Mouse (Mus musculus): ENCODE measurements around the gene Ccdc171. TPM values are rescaled to one million over a fixed set of nuclear protein-coding genes. Genes with fewer than 3 reads are reported as not detected.
A peak's percentile ranks its signal among the peaks of the same experiment; 100 is the strongest.

The Ccdc171 gene
- total and polyA plus RNA-seq, 2 experiments: 1.4 to 6.8 TPM

GRCm38 (mm10) chr4:83519807-83520206, 5.5 kb upstream of the Ccdc171 start:
- TF ChIP-seq CTCF (IDR thresholded peaks at IDR 0.05; ENCODE audit: low read depth, low read length) (no peak), POLR2A (IDR thresholded peaks at IDR 0.05; ENCODE audit: extremely low read depth, insufficient read depth, low read length) (no peak)
- no peak for DNase-seq (ENCODE audit: extremely low read depth, low read depth, low spot score)
- no peaks in the 10 kb centered on the region for H3K79me2 ChIP-seq (ENCODE audit: control insufficient read depth, insufficient read depth, low read length)
- H3K9ac ChIP-seq (ENCODE audit: low read depth, low read length): no peak overlapping the region
- peaks cover 4% of the 10 kb centered on the region; the same call in 1 of the 2 replicates for H3K4me1 ChIP-seq (ENCODE audit: control insufficient read depth, insufficient read depth, low read length)
- no peaks in the 10 kb centered on the region for H3K36me3 ChIP-seq (ENCODE audit: control insufficient read depth, insufficient read depth, low read length)
- H3K27me3 ChIP-seq (ENCODE audit: control insufficient read depth, insufficient read depth, low read length): no peaks in the 10 kb centered on the region
- no peak overlapping the region for H3K4me3 ChIP-seq (ENCODE audit: insufficient read depth, low read depth, low read length)
- no peak overlapping the region for H3K27ac ChIP-seq (replicated peaks; ENCODE audit: insufficient read depth, low read depth, low read length)

GRCm38 (mm10) chr4:83520308-83520707, 5.0 kb upstream of the Ccdc171 start:
- Histone ChIP-seq H3K27ac (replicated peaks; ENCODE audit: insufficient read depth, low read depth, low read length) (no peak overlapping the region), H3K4me1 (ENCODE audit: control insufficient read depth, insufficient read depth, low read length) (peaks cover 4% of the 10 kb centered on the region; the same call in 1 of the 2 replicates), H3K4me3 (ENCODE audit: insufficient read depth, low read depth, low read length) (no peak overlapping the region), H3K79me2 (ENCODE audit: control insufficient read depth, insufficient read depth, low read length) (no peaks in the 10 kb centered on the region), H3K36me3 (ENCODE audit: control insufficient read depth, insufficient read depth, low read length) (no peaks in the 10 kb centered on the region), H3K9ac (ENCODE audit: low read depth, low read length) (no peak overlapping the region), H3K27me3 (ENCODE audit: control insufficient read depth, insufficient read depth, low read length) (no peaks in the 10 kb centered on the region)
- 88% methylated on average over 4 of the region's 4 CpGs for WGBS
- TF ChIP-seq CTCF (IDR thresholded peaks at IDR 0.05; ENCODE audit: low read depth, low read length) (peak; percentile 12; the same call in 1 of the 2 replicates), POLR2A (IDR thresholded peaks at IDR 0.05; ENCODE audit: extremely low read depth, insufficient read depth, low read length) (no peak)
- DNase-seq (ENCODE audit: extremely low read depth, low read depth, low spot score): no peak

GRCm38 (mm10) chr4:83522066-83522465, 3.3 kb upstream of the Ccdc171 start:
- TF ChIP-seq CTCF (IDR thresholded peaks at IDR 0.05; ENCODE audit: low read depth, low read length) (no peak), POLR2A (IDR thresholded peaks at IDR 0.05; ENCODE audit: extremely low read depth, insufficient read depth, low read length) (no peak)
- H3K4me1 ChIP-seq (ENCODE audit: control insufficient read depth, insufficient read depth, low read length): peaks cover 4% of the 10 kb centered on the region; the same call in 1 of the 2 replicates
- no peaks in the 10 kb centered on the region for H3K36me3 ChIP-seq (ENCODE audit: control insufficient read depth, insufficient read depth, low read length)
- no peak overlapping the region for H3K9ac ChIP-seq (ENCODE audit: low read depth, low read length)
- H3K27ac ChIP-seq (replicated peaks; ENCODE audit: insufficient read depth, low read depth, low read length): no peak overlapping the region
- 78% methylated on average over 5 of the region's 5 CpGs for WGBS
- H3K27me3 ChIP-seq (ENCODE audit: control insufficient read depth, insufficient read depth, low read length): no peaks in the 10 kb centered on the region
- no peak overlapping the region for H3K4me3 ChIP-seq (ENCODE audit: insufficient read depth, low read depth, low read length)
- no peaks in the 10 kb centered on the region for H3K79me2 ChIP-seq (ENCODE audit: control insufficient read depth, insufficient read depth, low read length)
- no peak for DNase-seq (ENCODE audit: extremely low read depth, low read depth, low spot score)

GRCm38 (mm10) chr4:83524456-83524842, 896 bp upstream of the Ccdc171 start:
- no peak overlapping the region for H3K9ac ChIP-seq (ENCODE audit: low read depth, low read length)
- no peaks in the 10 kb centered on the region for H3K79me2 ChIP-seq (ENCODE audit: control insufficient read depth, insufficient read depth, low read length)
- no peaks in the 10 kb centered on the region for H3K27me3 ChIP-seq (ENCODE audit: control insufficient read depth, insufficient read depth, low read length)
- TF ChIP-seq POLR2A (IDR thresholded peaks at IDR 0.05; ENCODE audit: extremely low read depth, insufficient read depth, low read length) (no peak), CTCF (IDR thresholded peaks at IDR 0.05; ENCODE audit: low read depth, low read length) (no peak)
- H3K27ac ChIP-seq (replicated peaks; ENCODE audit: insufficient read depth, low read depth, low read length): no peak overlapping the region
- H3K4me3 ChIP-seq (ENCODE audit: insufficient read depth, low read depth, low read length): no peak overlapping the region; the same call in 1 of the 2 replicates
- 32% methylated on average over 6 of the region's 6 CpGs for WGBS
- no peaks in the 10 kb centered on the region for H3K36me3 ChIP-seq (ENCODE audit: control insufficient read depth, insufficient read depth, low read length)
- DNase-seq (ENCODE audit: extremely low read depth, low read depth, low spot score): no peak
- 0 out of 2 replicates have a peak, but pooled peaks cover 1% of the 10 kb centered on the region for H3K4me1 ChIP-seq (ENCODE audit: control insufficient read depth, insufficient read depth, low read length)

GRCm38 (mm10) chr4:83525690-83526055, 328 bp downstream of the Ccdc171 start:
- Histone ChIP-seq H3K36me3 (ENCODE audit: control insufficient read depth, insufficient read depth, low read length) (no peaks in the 10 kb centered on the region), H3K27ac (replicated peaks; ENCODE audit: insufficient read depth, low read depth, low read length) (peak overlapping the region; percentile 70), H3K4me3 (ENCODE audit: insufficient read depth, low read depth, low read length) (peak overlapping the region; percentile 79), H3K79me2 (ENCODE audit: control insufficient read depth, insufficient read depth, low read length) (no peaks in the 10 kb centered on the region), H3K9ac (ENCODE audit: low read depth, low read length) (peak overlapping the region; percentile 76), H3K4me1 (ENCODE audit: control insufficient read depth, insufficient read depth, low read length) (0 out of 2 replicates have a peak, but pooled peaks cover 1% of the 10 kb centered on the region), H3K27me3 (ENCODE audit: control insufficient read depth, insufficient read depth, low read length) (no peaks in the 10 kb centered on the region)
- no peak for TF ChIP-seq CTCF (IDR thresholded peaks at IDR 0.05; ENCODE audit: low read depth, low read length)
- TF ChIP-seq POLR2A (IDR thresholded peaks at IDR 0.05; ENCODE audit: extremely low read depth, insufficient read depth, low read length): no peak
- DNase-seq (ENCODE audit: extremely low read depth, low read depth, low spot score): peak; percentile 26
- under 1% methylated on average over 18 of the region's 18 CpGs for WGBS

GRCm38 (mm10) chr4:83526270-83526987, 1.1 kb downstream of the Ccdc171 start:
- 0 out of 2 replicates have a peak, but pooled peaks cover 1% of the 10 kb centered on the region for H3K4me1 ChIP-seq (ENCODE audit: control insufficient read depth, insufficient read depth, low read length)
- H3K36me3 ChIP-seq (ENCODE audit: control insufficient read depth, insufficient read depth, low read length): no peaks in the 10 kb centered on the region
- peak; percentile 39 for DNase-seq (ENCODE audit: extremely low read depth, low read depth, low spot score)
- no peaks in the 10 kb centered on the region for H3K79me2 ChIP-seq (ENCODE audit: control insufficient read depth, insufficient read depth, low read length)
- H3K27me3 ChIP-seq (ENCODE audit: control insufficient read depth, insufficient read depth, low read length): no peaks in the 10 kb centered on the region
- no peak overlapping the region for H3K4me3 ChIP-seq (ENCODE audit: insufficient read depth, low read depth, low read length)
- H3K9ac ChIP-seq (ENCODE audit: low read depth, low read length): no peak overlapping the region
- H3K27ac ChIP-seq (replicated peaks; ENCODE audit: insufficient read depth, low read depth, low read length): no peak overlapping the region
- WGBS: 18% methylated on average over 13 of the region's 13 CpGs
- TF ChIP-seq POLR2A (IDR thresholded peaks at IDR 0.05; ENCODE audit: extremely low read depth, insufficient read depth, low read length): no peak
- TF ChIP-seq CTCF (IDR thresholded peaks at IDR 0.05; ENCODE audit: low read depth, low read length): no peak

Measured in liver, adult 2 months (tissue).